Mouse (Mus musculus) right cerebral cortex, postnatal 4 days (tissue): ENCODE measurements around the gene Syne2.
A peak's percentile ranks its signal among the peaks of the same experiment; 100 is the strongest.

Source experiments
- DNase-seq: peaks from one replicate; pipeline ENCODE4 v3.0.0-alpha.2; 2022

Syne2 gene

GRCm38 (mm10) chr12:76070386-76070785, 252.5 kb downstream of the Syne2 start:
- DNase-seq: no peak

GRCm38 (mm10) chr12:76071935-76072849, 254.3 kb downstream of the Syne2 start:
- no peak for DNase-seq

GRCm38 (mm10) chr12:76073066-76073826, 255.3 kb downstream of the Syne2 start:
- DNase-seq: no peak

- no peak for DNase-seq
These were observed 256.0 kb downstream of the Syne2 start for GRCm38 (mm10) chr12:76073981-76074380.

- no peak for DNase-seq
These were observed 263.1 kb downstream of the Syne2 start for GRCm38 (mm10) chr12:76080876-76081556.

GRCm38 (mm10) chr12:76081557-76082211, 263.8 kb downstream of the Syne2 start:
- peak; percentile 80 for DNase-seq

GRCm38 (mm10) chr12:76085066-76085465, 267.1 kb downstream of the Syne2 start:
- DNase-seq: no peak

GRCm38 (mm10) chr12:76085956-76086905, 268.3 kb downstream of the Syne2 start:
- no peak for DNase-seq

GRCm38 (mm10) chr12:76087025-76087424, 269.1 kb downstream of the Syne2 start:
- no peak for DNase-seq

- DNase-seq: no peak
These were observed 275.0 kb downstream of the Syne2 start for GRCm38 (mm10) chr12:76092789-76093466.

- DNase-seq: no peak
These were observed 276.0 kb downstream of the Syne2 start for GRCm38 (mm10) chr12:76093613-76094588.

GRCm38 (mm10) chr12:76095117-76096035, 277.4 kb downstream of the Syne2 start:
- no peak for DNase-seq

- DNase-seq: no peak
These were observed 284.7 kb downstream of the Syne2 start for GRCm38 (mm10) chr12:76102621-76103020.

GRCm38 (mm10) chr12:76104596-76105351, 286.8 kb downstream of the Syne2 start:
- no peak for DNase-seq

- no peak for DNase-seq
These were observed 291.9 kb downstream of the Syne2 start for GRCm38 (mm10) chr12:76109646-76110405.

- no peak for DNase-seq
These were observed 293.1 kb downstream of the Syne2 start for GRCm38 (mm10) chr12:76111046-76111445.

GRCm38 (mm10) chr12:76116577-76116976, 298.6 kb downstream of the Syne2 start:
- DNase-seq: no peak
